Mouse (Mus musculus) thymus, postnatal 10 days (tissue): ENCODE data around the gene Mag.
"Not testable (repeated sequence)": the region's sequence is repeated elsewhere in the genome, so short reads cannot be mapped to it uniquely, and the experiment has no call there.

Experiments
- DNase-seq, 2 experiments: peaks; one replicate each; pipeline ENCODE4 v3.0.0; 2021; ENCODE audit warnings: low spot score in 2 of 2

The Mag gene

DNA sequence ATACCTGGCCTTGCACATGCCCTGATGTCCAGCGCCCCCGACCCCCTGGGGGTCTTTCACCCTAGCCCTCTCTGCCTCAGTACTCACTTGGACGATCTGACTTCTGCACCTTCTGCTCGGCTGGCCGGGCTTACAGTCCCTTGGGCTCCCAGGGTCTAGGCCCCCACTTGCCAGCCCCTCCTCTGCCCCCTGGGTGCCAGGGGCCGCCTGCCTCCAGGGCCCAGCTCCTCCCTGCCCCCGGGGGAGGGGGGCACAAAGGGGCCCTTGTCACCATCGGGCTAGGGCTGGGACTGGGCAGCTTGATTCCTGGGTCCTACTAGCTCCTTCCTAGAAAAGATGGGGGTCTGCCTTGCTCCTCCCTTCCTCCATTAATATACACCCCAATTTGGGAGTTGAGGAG, at the start of gene Mag:
Gene Mag (minus strand): TSS at position 142 of the 400 bp plus-strand sequence.
- DNase-seq, result no peak

DNA sequence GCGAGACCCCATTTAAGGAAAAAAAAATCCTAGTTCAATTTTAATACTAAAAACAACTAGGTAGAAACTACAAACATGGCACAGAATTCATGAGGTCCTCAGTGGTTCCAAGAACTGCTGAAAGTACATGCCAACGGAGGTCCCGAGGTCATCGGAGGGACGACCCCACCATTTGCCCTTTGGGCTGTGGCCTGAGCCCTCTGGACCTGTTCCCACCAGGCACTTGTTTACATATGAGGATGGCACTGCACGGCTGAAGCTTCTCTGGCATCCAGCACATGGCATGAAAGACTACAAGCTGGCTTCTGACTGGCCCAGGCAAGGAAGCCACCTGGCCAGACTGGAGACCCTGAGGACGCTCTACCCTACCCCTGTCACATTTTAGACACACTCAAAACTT, 49.7 kb upstream of the Mag start:
- no peak for DNase-seq

- DNase-seq, result no peak
Measured at GRCm38 (mm10) chr7:30962862-30963261, 48.2 kb upstream of the Mag start.

- DNase-seq, result no peak
Measured at GRCm38 (mm10) chr7:30959786-30960349, 45.2 kb upstream of the Mag start.

- no peak for DNase-seq
Measured at GRCm38 (mm10) chr7:30958866-30959487, 44.3 kb upstream of the Mag start.

GRCm38 (mm10) chr7:30958109-30958865, 43.6 kb upstream of the Mag start:
- peak in 1 of 2 experiments; percentile 25 for DNase-seq

DNA sequence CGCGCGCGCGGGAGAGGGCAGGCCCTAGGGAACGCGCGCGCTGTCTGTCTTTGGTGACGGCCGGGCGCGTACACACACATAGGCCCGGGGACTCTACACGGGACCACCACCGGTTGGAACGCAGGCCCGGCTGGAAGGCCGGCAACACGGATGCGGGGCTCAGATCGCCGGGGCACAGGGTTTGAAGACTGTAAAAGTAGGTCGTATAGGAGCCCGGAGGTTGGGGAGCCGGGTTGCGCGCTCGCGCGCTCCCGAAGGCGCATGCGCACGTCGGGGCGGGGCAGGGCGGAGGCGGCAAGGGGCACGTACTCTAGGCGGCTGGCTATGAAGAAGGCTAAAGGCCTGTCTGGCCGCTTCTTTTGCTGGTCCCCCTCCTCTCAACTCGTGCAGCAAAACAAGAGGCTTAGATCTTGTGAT, 42.7 kb upstream of the Mag start:
- peak; percentile 89 to 92 for DNase-seq

- peak; percentile 64 to 68 for DNase-seq
Measured at GRCm38 (mm10) chr7:30956756-30957366, 42.2 kb upstream of the Mag start, which contains the start of gene Usf2. Gene Usf2 (minus strand): TSS chr7:30956803.

DNA sequence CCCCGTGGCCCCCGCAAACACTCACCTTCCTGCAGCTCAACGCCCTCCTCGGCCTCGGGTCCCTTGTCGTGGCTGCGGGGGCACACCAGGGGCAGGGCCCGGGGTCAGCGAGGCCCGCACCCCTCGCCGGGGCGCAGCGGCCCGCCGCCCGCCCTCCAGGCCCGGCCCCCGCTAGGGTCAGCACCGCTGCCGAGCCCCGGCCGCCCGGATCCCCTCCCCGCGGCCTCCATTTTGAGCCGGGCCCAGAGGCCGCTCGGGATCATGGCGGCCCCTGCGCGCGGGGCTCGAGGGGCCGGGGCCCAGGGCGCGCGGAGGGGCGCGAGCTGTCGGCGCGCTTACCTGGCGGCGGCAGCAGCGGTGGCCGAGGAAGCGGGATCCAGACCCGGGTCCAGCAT, 41.7 kb upstream of the Mag start:
- peak in 1 of 2 experiments; percentile 47 for DNase-seq

DNA sequence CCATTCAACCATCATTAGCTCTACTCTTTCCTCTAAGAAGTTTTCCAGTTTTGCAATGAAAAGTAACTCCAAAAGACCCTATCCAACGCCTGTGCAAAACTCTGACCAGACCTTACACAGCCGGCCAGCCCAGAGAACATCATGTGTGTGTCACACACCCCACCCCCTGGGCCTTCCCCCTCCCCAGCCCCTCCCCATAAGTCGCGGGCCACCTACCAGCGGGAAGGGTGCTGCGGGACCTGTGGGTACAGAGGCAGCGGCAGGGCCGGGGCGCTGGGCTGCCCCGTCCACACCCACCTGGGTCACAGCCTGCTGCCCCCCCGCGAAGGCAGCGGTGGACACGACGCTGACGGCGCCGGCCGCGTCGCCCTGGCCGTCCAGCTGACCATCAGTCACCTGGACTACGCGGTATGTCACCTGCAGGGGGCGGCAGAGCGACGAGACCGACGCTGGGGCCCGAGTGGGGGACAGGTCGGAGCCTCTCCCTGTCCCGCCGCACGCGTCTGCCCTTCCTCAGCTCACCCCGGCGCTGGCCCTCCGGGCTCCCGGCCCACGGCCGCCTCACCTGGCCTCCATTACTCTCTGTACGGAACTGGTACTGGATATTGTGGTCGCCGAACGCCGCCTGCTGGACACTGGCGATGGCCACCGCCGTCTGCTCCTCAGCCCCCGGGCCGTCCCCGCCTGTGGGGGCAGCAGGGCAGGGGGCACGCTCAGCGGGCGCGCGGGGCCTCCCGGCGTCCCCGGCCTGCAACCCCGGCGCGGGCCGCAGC, 41.1 kb upstream of the Mag start:
- DNase-seq, result peak; percentile 72 to 82

GRCm38 (mm10) chr7:30954971-30955520, 40.4 kb upstream of the Mag start:
- DNase-seq, result no peak

- no peak for DNase-seq
Measured at GRCm38 (mm10) chr7:30954036-30954435, 39.4 kb upstream of the Mag start.

GRCm38 (mm10) chr7:30953459-30953858, 38.8 kb upstream of the Mag start:
- no peak for DNase-seq

- DNase-seq, result no peak
Measured at GRCm38 (mm10) chr7:30952441-30953265, 38.0 kb upstream of the Mag start.

DNA sequence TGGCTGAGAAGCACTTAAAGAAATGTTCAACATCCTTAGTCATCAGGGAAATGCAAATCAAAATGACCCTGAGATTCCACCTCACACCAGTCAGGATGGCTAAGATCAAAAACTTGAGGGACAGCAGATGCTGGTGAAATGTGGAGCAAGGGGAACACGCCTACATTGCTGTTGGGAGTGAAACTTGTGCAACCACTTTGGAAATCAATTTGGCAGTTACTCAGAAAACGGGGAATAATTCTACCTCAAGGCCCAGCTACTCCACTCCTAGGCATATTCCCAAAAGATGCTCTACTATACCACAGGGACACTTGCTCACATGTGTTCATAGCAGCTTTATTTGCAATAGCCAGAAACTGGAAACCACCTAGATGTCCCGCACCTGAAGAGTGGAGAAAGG, 35.2 kb upstream of the Mag start:
- DNase-seq, result not testable (repeated sequence)

GRCm38 (mm10) chr7:30945876-30946275, 31.2 kb upstream of the Mag start:
- DNase-seq, result no peak

DNA sequence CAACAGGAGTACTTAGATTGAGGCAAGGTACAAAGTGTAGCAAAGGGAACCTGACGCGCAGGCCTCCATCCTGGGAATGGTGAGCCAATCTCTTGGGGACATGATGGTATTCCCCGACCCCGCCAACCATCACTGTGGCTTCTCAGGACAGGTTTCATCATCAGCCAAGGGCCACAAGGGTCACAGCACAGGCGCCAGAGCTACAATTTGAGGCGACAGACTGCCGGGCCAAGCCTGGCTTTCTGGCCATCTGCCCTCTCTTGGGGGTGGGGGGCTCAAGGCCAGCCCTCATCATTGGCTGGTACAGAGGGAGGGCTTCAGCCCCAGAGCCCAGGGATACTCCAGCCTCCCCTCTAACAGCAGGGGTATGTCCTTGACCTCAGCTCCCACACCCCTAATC, 30.8 kb upstream of the Mag start:
- DNase-seq, result not testable (repeated sequence)

- DNase-seq, result not testable (repeated sequence)
Measured at GRCm38 (mm10) chr7:30944706-30945105, 30.0 kb upstream of the Mag start.

- DNase-seq, result no peak
Measured at GRCm38 (mm10) chr7:30943909-30944635, 29.4 kb upstream of the Mag start, which contains the start of gene Hamp. Gene Hamp (minus strand): TSS chr7:30944032.

GRCm38 (mm10) chr7:30942365-30942764, 27.7 kb upstream of the Mag start:
- not testable (repeated sequence) for DNase-seq
